In the genomic region with DNA sequence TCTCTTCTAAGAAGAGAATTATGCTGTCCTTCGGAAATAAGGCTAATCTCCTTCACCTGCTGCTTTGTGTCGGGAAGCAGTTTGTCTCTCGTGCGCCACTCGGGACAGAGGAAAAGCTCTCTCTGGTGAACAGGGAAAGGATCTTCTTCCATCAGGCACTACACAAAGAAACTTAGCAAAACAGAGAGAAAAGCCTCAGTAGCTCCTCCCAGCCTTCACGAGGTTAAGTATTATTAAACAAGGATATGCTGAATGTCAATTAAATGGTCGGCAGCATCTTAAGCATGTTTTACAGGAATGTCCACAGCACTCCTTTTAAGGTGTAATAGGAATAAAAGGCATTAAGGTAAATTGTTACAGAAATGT, we compare ENCODE assay signal across 8 mouse cellular contexts. TPM values are rescaled to one million over a fixed set of nuclear protein-coding genes. Genes with fewer than 3 reads are reported as not detected.
DNase-seq lines count a peak whose midpoint lies in the region; ATAC-seq and TF ChIP-seq lines count a peak whose summit lies in the region.

No protein-coding gene starts in this region.

- no peak for DNase-seq in layer of hippocampus, adult 2 months (ENCODE audit: low spot score in 2 of 2)
- no peak for DNase-seq in layer of hippocampus, adult 9-10 months (ENCODE audit: low spot score)
- DNase-seq in embryonic facial prominence, embryonic 10.5 days (ENCODE audit: low spot score), result no peak
- no peak for DNase-seq in intestine, embryonic 14.5 days (ENCODE audit: low spot score)
- DNase-seq in midbrain, postnatal 0 days (ENCODE audit: low spot score), result no peak
- no peak for DNase-seq in layer of hippocampus, adult 9-11 months
- DNase-seq in gastrocnemius, postnatal 4 days (ENCODE audit: low spot score in 2 of 2), result no peak
- DNase-seq in cerebellum, adult 11-12 months, result no peak

- H3K27me3 ChIP-seq in embryonic facial prominence, embryonic 10.5 days (replicated peaks; ENCODE audit: low read depth, poor library complexity, severe bottlenecking), result no peaks in the 10 kb centered on the region
- no peaks in the 10 kb centered on the region for H3K27me3 ChIP-seq in intestine, embryonic 14.5 days (replicated peaks; ENCODE audit: control insufficient read depth, insufficient read depth, low read length)
- no peaks in the 10 kb centered on the region for H3K27me3 ChIP-seq in midbrain, postnatal 0 days (ENCODE audit: insufficient read depth, low read length)

- peak overlapping the region; percentile 99 for H3K4me3 ChIP-seq in layer of hippocampus, adult 2 months
- H3K4me3 ChIP-seq in embryonic facial prominence, embryonic 10.5 days, result peak overlapping the region; percentile 92
- H3K4me3 ChIP-seq in intestine, embryonic 14.5 days (ENCODE audit: low read depth, low read length), result peak overlapping the region; percentile 96
- H3K4me3 ChIP-seq in midbrain, postnatal 0 days (ENCODE audit: low read depth, low read length), result peak overlapping the region; percentile 75

- H3K9ac ChIP-seq in intestine, embryonic 14.5 days (ENCODE audit: low read length), result peak overlapping the region; percentile 23; the same call in 1 of the 2 replicates
- peak overlapping the region; percentile 75 for H3K9ac ChIP-seq in midbrain, postnatal 0 days (replicated peaks; ENCODE audit: low read length, poor library complexity, severe bottlenecking)

- ATAC-seq in intestine, embryonic 14.5 days (replicated peaks; ENCODE audit: low FRiP score, low TSS enrichment, low read depth), result peak; percentile 44; the same call in 1 of the 2 replicates
- ATAC-seq in midbrain, postnatal 0 days (ENCODE audit: low FRiP score), result no peak; the same call in 1 of the 2 replicates

- peak overlapping the region; percentile 53 for H3K27ac ChIP-seq in layer of hippocampus, adult 2 months
- peak overlapping the region; percentile 91 for H3K27ac ChIP-seq in embryonic facial prominence, embryonic 10.5 days (replicated peaks)
- peak overlapping the region; percentile 7; the same call in 1 of the 2 replicates for H3K27ac ChIP-seq in intestine, embryonic 14.5 days (ENCODE audit: low read depth)
- peak overlapping the region; percentile 34; the same call in 1 of the 2 replicates for H3K27ac ChIP-seq in midbrain, postnatal 0 days (ENCODE audit: low read depth, low read length)

- no peak for TF ChIP-seq CTCF in layer of hippocampus, adult 2 months (conservative IDR thresholded peaks at IDR 0.05)
- 0 out of 2 replicates have a peak, but pooled peaks have one; percentile 13 for TF ChIP-seq CTCF in midbrain, postnatal 0 days (IDR thresholded peaks at IDR 0.05)

- under 1% methylated on average over 7 of the region's 7 CpGs for WGBS in embryonic facial prominence, embryonic 10.5 days
- WGBS in intestine, embryonic 14.5 days, result 2% methylated on average over 7 of the region's 7 CpGs
- under 1% methylated on average over 7 of the region's 7 CpGs for WGBS in midbrain, postnatal 0 days

- H3K9me3 ChIP-seq in embryonic facial prominence, embryonic 10.5 days, result no peaks in the 10 kb centered on the region
- no peaks in the 10 kb centered on the region for H3K9me3 ChIP-seq in intestine, embryonic 14.5 days (ENCODE audit: control insufficient read depth, low read length)
- H3K9me3 ChIP-seq in midbrain, postnatal 0 days (ENCODE audit: low read length), result no peaks in the 10 kb centered on the region

- H3K4me2 ChIP-seq in intestine, embryonic 14.5 days (ENCODE audit: low read length), result peak overlapping the region; percentile 77
- peak overlapping the region; percentile 67 for H3K4me2 ChIP-seq in midbrain, postnatal 0 days (ENCODE audit: low read depth, low read length, poor library complexity, severe bottlenecking)

- H3K4me1 ChIP-seq in embryonic facial prominence, embryonic 10.5 days, result peaks cover 11% of the 10 kb centered on the region
- peaks cover 5% of the 10 kb centered on the region; the same call in 1 of the 2 replicates for H3K4me1 ChIP-seq in intestine, embryonic 14.5 days (replicated peaks; ENCODE audit: control insufficient read depth, insufficient read depth, low read length)
- no peaks in the 10 kb centered on the region for H3K4me1 ChIP-seq in midbrain, postnatal 0 days (ENCODE audit: insufficient read depth, low read length)

- H3K36me3 ChIP-seq in embryonic facial prominence, embryonic 10.5 days (replicated peaks), result peaks cover 8% of the 10 kb centered on the region; the same call in 1 of the 2 replicates
- peaks cover 25% of the 10 kb centered on the region for H3K36me3 ChIP-seq in intestine, embryonic 14.5 days (ENCODE audit: control insufficient read depth, insufficient read depth, low read length)
- no peaks in the 10 kb centered on the region for H3K36me3 ChIP-seq in midbrain, postnatal 0 days (ENCODE audit: insufficient read depth, low read length)

RNA-seq across cellular contexts. Expression of a gene that starts 0.3 kb away (rescaled TPM):
- total RNA-seq in layer of hippocampus, adult 2 months (2021), result 10 to 100 TPM; 13.7 to 16.7 TPM
- polyA plus RNA-seq in embryonic facial prominence, embryonic 10.5 days (2016; fragmentation: Nextera tagmentation; extraction: Ambion mirVana), result 32.3 and 32.4 TPM in 2 replicates
- 54.6 and 58.3 TPM in 2 replicates for polyA plus RNA-seq in intestine, embryonic 14.5 days (2014; fragmentation: Nextera tagmentation; extraction: Ambion mirVana)
- 17.3 and 22.4 TPM in 2 replicates for total RNA-seq in midbrain, postnatal 0 days (2014; rRNA removed)
- polyA plus RNA-seq in midbrain, postnatal 0 days (2015; fragmentation: Nextera tagmentation; extraction: Ambion mirVana), result 36.7 and 39.9 TPM in 2 replicates
- 10 to 100 TPM; 10.9 to 13.6 TPM for total RNA-seq in gastrocnemius, postnatal 4 days (2021)

Comparison
In these comparisons a context has a peak if more than half of its experiments do, and no peak if none do; other contexts are left out.
1. H3K27ac ChIP-seq: peak in every context shown above with its lines; median percentile 91 in embryonic facial prominence, embryonic 10.5 days; 53 in layer of hippocampus, adult 2 months; 34 in midbrain, postnatal 0 days; 7 in intestine, embryonic 14.5 days.